Mouse (Mus musculus): ENCODE measurements around the gene Kcna1.

Gene Kcna1

GRCm38 (mm10) chr6:126597741-126598140 lies 48.4 kb downstream of the Kcna1 start:
- DNase-seq (ENCODE audit: low spot score in 2 of 2), result no peak

DNA sequence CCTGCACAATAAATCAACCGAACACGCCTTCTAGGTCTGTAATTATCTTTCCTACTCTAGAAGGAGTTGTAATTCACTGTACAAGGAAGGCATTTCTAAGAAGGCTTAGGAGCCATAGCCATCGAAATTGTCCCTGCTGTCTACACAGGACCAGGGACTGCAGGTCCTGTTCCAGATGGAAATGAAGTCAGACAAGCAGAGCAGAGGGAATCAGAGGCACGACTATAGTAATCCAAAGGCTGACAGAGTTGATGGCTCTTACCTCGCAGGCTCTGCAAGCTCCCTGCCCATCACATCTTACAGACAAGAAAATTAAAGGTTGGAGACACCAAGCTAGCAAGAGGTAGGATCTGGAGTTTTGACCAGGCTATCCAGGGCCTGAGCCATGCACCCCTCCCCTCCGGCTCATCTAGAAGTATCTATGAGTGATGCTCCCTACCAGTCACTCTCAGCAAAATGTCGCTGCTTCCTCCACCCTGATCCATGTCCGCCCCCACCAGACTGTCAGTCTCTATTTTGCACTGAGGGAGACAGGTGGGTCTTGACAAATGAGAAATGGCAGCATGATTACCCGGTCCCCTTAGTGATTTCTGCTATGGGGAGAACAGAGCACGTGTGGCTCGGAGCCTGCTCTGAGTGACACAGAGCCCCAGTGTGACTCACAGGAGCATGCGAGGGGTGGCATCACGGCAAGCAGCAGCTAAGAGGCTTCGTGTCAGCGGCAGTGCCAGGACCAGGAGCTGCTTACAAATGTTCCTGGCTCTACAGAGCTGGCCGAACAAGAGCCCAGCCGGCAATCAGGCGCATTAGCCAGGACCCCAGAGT lies 50.2 kb downstream of the Kcna1 start:
- DNase-seq (ENCODE audit: low spot score in 2 of 2), result no peak

GRCm38 (mm10) chr6:126595130-126595529 lies 51.1 kb downstream of the Kcna1 start:
- no peak for DNase-seq (ENCODE audit: low spot score in 2 of 2)

DNA sequence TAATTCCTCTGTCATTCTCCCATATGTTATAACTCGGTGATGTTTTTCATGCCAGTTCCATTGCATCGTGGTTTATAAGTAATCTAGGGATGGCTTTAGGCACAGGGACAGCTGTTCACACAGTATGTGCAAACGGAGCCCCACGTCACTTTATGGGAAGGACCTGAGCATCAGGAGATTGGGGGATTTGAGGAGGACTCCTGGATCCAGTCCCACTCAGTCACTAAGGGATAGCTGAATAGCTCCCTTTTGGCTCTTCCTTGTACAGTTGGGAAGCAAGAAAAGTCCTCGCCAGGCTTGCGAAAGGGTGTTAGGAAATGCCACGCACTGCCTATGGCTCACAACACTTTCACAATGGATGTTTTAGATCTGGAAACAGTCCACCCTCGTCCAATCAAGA lies 51.8 kb downstream of the Kcna1 start:
- no peak for DNase-seq (ENCODE audit: low spot score in 2 of 2)

- DNase-seq (ENCODE audit: low spot score in 2 of 2), result no peak
Observed at GRCm38 (mm10) chr6:126593336-126593735, 52.8 kb downstream of the Kcna1 start.

All from spleen, postnatal 14 days (tissue).